Mouse (Mus musculus) myocyte (in vitro differentiated cells): ENCODE data around the gene Dedd.

Experiments used
- CEBPB ChIP-seq: IDR thresholded peaks from 2 replicates; pipeline ENCODE4 v1.6.1; 2011; ENCODE audit warnings: mild to moderate bottlenecking, moderate library complexity; ENCODE audit not compliant: poor library complexity, insufficient read depth, severe bottlenecking
- E2F4 ChIP-seq: IDR thresholded peaks from one replicate; pipeline ENCODE4 v1.6.1; 2011; ENCODE audit warnings: mild to moderate bottlenecking, control low read depth, moderate library complexity; ENCODE audit not compliant: insufficient read depth
- MYOG ChIP-seq, 3 experiments: IDR thresholded peaks; one replicate each; pipeline ENCODE4 v1.6.1; 2011; ENCODE audit warnings: control low read depth in 2 of 3, low read depth in 2 of 3, mild to moderate bottlenecking in 2 of 3; ENCODE audit not compliant: insufficient read length in 2 of 3, control insufficient read depth in 1 of 3, insufficient read depth in 1 of 3
- POLR2A ChIP-seq: IDR thresholded peaks from one replicate; pipeline ENCODE4 v1.6.1; 2011; ENCODE audit warnings: low read depth, mild to moderate bottlenecking, control low read depth, moderate library complexity; ENCODE audit not compliant: insufficient read length
- POLR2AphosphoS2 ChIP-seq: IDR thresholded peaks from one replicate; pipeline ENCODE4 v1.6.1; 2011; ENCODE audit warnings: low read depth, control low read depth; ENCODE audit not compliant: insufficient read length
- TCF3 ChIP-seq: IDR thresholded peaks from one replicate; pipeline ENCODE4 v1.6.1; 2011; ENCODE audit warnings: low read depth, control low read depth; ENCODE audit not compliant: insufficient read length
- USF1 ChIP-seq: IDR thresholded peaks from one replicate; pipeline ENCODE4 v1.6.1; 2011; ENCODE audit warnings: low read depth, mild to moderate bottlenecking, control low read depth, moderate library complexity

GRCm38 (mm10) chr1:171385171-171385570, 56.2 kb downstream of the Dedd start:
- TF ChIP-seq CEBPB (no peak), MYOG (IDR thresholded peaks at IDR 0.05; ENCODE audit: control insufficient read depth in 1 of 3, insufficient read depth in 1 of 3, insufficient read length in 2 of 3, low read depth in 2 of 3) (no peak), POLR2A (no peak), POLR2AphosphoS2 (no peak), TCF3 (no peak), USF1 (no peak), E2F4 (no peak)
